Mouse (Mus musculus) neural tube, embryonic 10.5 days (tissue): ENCODE measurements around the gene Ggt5.

ENCODE experiments used
- DNase-seq: peaks from one replicate; pipeline ENCODE4 v3.0.0-alpha.2; 2017; ENCODE audit warnings: low spot score; ENCODE audit errors: extremely low spot score

Gene Ggt5

DNA sequence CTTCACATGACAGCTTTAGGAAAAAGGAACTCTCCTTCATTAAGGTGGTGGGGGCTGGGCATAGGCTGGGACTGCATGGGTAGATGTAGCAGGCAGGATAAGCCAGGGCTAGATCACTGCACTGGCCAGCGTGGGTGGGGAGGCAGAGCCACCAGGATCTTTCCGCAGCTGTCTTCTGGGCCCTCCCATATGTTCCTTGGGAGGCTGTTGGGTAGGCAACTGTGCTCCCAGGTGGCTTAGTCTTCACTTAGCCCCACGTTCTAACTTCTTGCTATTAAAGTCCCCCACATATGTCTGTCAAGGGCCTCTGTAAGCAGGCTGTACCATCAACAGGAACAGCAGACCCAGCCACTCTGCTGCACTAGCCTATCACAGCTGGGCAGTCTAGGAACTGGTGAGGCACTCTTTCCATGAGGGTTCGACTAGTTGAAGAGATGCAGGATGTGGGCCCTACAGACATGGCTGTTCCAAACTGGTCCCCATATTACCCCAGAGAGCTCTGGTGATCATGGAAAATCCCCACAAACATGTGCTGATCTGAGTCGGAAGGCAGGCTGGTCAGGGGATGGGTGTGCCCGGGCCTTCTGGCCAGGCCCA, 61.3 kb downstream of the Ggt5 start:
- DNase-seq = no peak

DNA sequence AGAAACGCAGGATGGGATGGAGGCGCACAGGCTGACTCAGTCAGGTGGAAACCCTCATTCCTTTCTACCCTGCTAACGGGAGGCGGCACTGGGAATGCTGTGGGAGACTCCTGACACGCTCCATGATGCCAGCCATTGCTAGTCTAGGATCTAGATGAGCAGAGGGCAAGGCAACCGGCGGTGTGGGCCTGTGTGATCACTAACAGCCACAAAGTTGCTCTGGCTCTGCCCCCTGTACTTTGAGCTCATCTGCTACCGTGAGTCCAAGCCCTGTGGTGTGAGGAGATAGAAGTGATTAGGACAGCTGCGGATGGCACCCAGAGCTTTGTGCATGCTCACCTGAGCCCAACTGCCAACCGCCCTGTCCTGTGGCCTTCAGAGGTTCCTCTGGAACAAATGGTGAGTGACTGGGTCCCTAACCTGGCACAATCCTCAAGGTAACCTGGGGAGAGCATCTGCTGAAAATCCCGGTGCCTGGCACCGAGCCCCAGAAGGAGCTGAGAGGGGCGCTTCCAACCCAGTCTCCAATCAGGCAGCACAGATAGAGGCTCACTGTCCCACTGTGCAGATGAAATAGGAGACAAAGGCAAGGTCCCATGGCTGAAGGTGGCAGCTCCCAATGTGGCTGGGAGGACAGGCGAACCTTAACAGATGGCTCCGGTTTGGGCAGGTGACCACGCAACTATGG, 62.4 kb downstream of the Ggt5 start:
- no peak for DNase-seq

DNA sequence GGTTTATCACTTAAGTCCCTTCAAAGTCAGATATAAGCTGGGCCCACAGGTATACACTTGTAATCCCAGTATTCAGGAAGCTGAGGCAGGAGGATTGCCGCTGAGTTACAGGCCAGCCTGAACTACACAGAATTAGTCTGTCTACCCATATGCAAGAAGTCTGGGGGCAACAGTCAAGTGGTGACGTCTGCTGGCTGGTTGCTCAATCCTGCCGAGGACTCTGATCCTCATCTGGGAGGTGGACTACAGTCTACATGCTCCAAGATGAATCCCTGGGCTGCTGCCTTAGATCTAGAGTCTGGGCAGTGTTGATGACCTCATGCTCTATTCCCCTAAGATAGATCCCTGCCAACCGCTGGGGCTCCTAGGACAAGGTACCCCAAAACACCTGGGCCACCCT, 64.9 kb downstream of the Ggt5 start:
- DNase-seq = no peak

- DNase-seq = no peak
Measured at GRCm38 (mm10) chr10:75657165-75657564, 68.0 kb downstream of the Ggt5 start.

DNA sequence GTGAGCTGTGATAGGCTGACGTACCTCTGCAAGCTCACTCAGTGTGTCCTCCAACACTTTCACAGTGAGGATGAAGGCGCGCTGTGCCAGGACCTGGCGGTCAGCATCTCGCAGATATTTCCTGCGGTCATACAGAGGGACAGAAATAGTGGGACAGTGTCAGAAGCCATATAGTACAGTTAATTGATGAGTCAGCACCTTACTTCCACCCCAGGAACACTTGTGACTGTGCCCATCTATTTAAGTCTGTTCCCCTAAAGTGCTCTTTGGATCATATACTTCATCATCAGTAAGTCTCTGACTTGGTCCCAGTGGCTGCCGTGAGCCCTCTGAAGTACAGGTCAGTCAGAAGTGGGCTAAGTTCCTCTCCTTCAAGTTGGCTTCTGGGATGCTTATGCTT, 68.6 kb downstream of the Ggt5 start:
- no peak for DNase-seq

DNA sequence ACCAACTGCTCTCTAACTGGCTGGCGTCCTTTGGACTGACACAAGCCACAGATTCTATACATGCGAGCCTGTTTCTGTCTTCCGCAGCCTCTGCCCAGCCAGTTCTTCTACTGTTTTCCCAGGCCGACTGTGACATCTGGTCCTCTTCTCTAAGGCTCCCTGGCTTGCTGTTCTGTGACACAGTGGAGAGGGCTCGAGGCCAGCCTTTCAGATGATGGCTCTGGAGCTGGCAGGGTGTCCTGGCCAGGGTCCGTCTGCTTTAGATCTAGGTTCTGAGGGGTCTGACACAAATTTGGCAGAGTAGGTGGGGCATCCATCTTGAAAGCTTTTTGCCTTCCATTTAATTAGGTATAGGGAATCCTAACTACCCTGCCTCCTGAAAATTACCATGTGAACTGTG, 72.2 kb downstream of the Ggt5 start:
- DNase-seq = no peak

GRCm38 (mm10) chr10:75661876-75662275, 72.7 kb downstream of the Ggt5 start:
- DNase-seq = no peak

GRCm38 (mm10) chr10:75662575-75662974, 73.4 kb downstream of the Ggt5 start:
- no peak for DNase-seq

DNA sequence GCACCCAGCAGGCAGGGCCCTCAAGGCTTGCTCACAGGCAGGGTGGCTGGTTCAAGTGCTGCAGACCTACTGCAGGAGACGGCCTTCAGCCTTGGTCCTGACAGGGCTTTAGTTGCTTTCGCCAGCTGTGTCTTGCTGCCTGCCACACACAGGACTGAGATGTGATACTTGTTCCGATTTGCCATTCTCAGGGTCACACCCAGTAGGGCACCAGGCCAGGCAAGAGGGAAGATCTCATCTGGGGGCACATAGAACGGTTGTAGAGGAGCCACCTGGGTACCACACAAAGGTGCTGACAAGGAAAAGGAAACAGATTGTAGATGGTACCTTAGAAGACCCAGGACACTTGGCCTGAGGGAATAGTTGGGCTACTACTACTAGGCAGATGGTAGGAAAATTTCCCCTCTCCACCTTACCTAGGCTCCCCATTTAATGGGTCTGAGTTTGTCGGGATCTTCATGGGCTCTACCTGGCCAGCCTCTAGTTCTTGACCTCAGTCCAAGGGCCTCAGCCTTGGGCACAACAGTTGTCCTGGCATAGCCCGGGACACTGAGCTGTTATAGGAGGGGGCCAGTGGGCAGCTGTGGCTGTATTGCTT, 75.6 kb downstream of the Ggt5 start:
- no peak for DNase-seq

GRCm38 (mm10) chr10:75666451-75667030, 77.4 kb downstream of the Ggt5 start:
- DNase-seq = no peak
